Mouse (Mus musculus): ENCODE measurements around the gene Tmem35b. TPM values are rescaled to one million over a fixed set of nuclear protein-coding genes. Genes with fewer than 3 reads are reported as not detected.
A peak's percentile ranks its signal among the peaks of the same experiment; 100 is the strongest.

Gene Tmem35b
- polyA plus RNA-seq, 1 experiment from 2014 or later = 13.6 TPM

DNA sequence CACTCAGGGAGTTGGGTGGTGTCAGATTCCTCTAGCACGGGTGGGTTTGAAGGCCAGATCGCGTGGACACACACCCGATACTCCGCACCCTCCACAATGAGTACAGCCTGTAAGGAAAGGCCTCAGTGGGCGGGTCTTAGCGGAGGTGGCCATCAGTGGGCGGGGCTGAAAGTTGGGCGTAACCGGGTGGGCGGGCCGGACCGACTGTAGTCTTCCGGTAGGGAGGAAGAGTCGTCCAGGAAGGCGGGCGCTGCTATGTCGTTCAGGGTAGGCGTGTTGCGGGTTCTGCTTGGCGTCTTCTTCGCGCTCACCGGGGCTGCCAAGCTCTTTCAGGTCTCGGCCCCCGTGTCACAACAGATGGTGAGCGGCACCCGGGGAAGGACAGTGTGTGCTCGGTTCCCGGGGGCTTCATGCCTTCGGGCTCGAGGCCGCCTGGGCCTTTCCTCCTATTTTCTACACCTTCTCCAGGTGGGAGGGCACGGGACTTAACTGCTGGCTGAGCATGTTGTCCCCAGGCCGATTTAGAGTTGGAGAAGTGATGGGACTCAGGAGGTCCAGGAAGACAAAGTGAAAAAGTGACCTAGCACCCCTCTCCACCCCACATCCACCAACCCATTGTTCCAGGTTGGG, 2.5 kb downstream of the Tmem35b start:
- no peaks in the 10 kb centered on the region; the same call in 1 of the 2 replicates for H3K9me3 ChIP-seq (replicated peaks)
- ATAC-seq = peak; percentile 94
- H3K4me2 ChIP-seq = peak overlapping the region; percentile 74
- peak overlapping the region; percentile 73 for H3K9ac ChIP-seq
- H3K27ac ChIP-seq = no peak overlapping the region
- H3K36me3 ChIP-seq (ENCODE audit: poor library complexity, severe bottlenecking) = peaks cover 16% of the 10 kb centered on the region
- peaks cover 11% of the 10 kb centered on the region for H3K4me1 ChIP-seq
- WGBS = 1% methylated on average over 35 of the region's 35 CpGs
- peak overlapping the region; percentile 57 for H3K4me3 ChIP-seq
- H3K27me3 ChIP-seq = no peaks in the 10 kb centered on the region

- H3K4me2 ChIP-seq = no peak overlapping the region
- no peaks in the 10 kb centered on the region for H3K9me3 ChIP-seq (replicated peaks)
- H3K9ac ChIP-seq = no peak overlapping the region
- no peak for ATAC-seq
- H3K4me1 ChIP-seq = peaks cover 6% of the 10 kb centered on the region; the same call in 1 of the 2 replicates
- 56% methylated on average over 1 of the region's 1 CpGs for WGBS
- no peaks in the 10 kb centered on the region for H3K27me3 ChIP-seq
- H3K27ac ChIP-seq = no peak overlapping the region
- H3K4me3 ChIP-seq = no peak overlapping the region
- no peaks in the 10 kb centered on the region for H3K36me3 ChIP-seq (ENCODE audit: poor library complexity, severe bottlenecking)
These were observed 11.2 kb downstream of the Tmem35b start for GRCm38 (mm10) chr4:127134687-127135086.

DNA sequence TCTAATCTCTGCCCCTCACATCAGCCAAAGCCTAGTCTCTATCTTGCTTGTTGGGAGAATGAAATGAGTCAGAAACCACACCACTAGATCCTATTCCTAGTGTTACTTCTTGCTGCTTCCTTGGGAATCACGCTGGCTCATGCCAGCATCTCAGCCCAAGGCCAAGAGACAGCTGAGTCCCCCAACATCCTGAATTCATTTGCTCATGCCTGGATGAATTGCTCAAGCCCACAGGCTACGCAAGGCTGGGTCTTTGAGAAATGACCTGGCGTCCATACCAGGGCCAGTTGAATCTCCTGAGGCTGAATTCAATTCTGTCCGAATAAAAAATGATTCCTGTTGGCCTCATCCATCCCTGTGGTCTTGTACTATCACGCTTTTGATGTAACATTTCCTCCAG, 14.1 kb downstream of the Tmem35b start:
- Histone ChIP-seq H3K9ac (no peak overlapping the region), H3K27ac (no peak overlapping the region), H3K4me1 (peaks cover 6% of the 10 kb centered on the region; the same call in 1 of the 2 replicates), H3K36me3 (ENCODE audit: poor library complexity, severe bottlenecking) (no peaks in the 10 kb centered on the region), H3K4me3 (no peak overlapping the region), H3K27me3 (no peaks in the 10 kb centered on the region), H3K9me3 (replicated peaks) (no peaks in the 10 kb centered on the region), H3K4me2 (no peak overlapping the region)
- 89% methylated on average over 5 of the region's 5 CpGs for WGBS
- ATAC-seq = no peak

GRCm38 (mm10) chr4:127138486-127138885, 15.0 kb downstream of the Tmem35b start:
- WGBS = 31% methylated on average over 6 of the region's 6 CpGs

GRCm38 (mm10) chr4:127150031-127150430, 26.5 kb downstream of the Tmem35b start:
- 86% methylated on average over 13 of the region's 13 CpGs for WGBS
- Histone ChIP-seq H3K9ac (no peak overlapping the region), H3K4me3 (no peak overlapping the region), H3K9me3 (replicated peaks) (no peaks in the 10 kb centered on the region), H3K4me1 (no peaks in the 10 kb centered on the region), H3K27ac (no peak overlapping the region), H3K27me3 (no peaks in the 10 kb centered on the region), H3K4me2 (no peak overlapping the region), H3K36me3 (ENCODE audit: poor library complexity, severe bottlenecking) (no peaks in the 10 kb centered on the region)
- ATAC-seq = no peak

More at GRCm38 (mm10) chr4:127138486-127138885, 15.0 kb downstream of the Tmem35b start:
- no peaks in the 10 kb centered on the region for H3K36me3 ChIP-seq (ENCODE audit: poor library complexity, severe bottlenecking)
- ATAC-seq = no peak
- H3K9me3 ChIP-seq (replicated peaks) = no peaks in the 10 kb centered on the region
- H3K4me1 ChIP-seq = peaks cover 6% of the 10 kb centered on the region; the same call in 1 of the 2 replicates
- no peak overlapping the region for H3K27ac ChIP-seq
- no peak overlapping the region for H3K9ac ChIP-seq
- H3K4me2 ChIP-seq = no peak overlapping the region
- H3K4me3 ChIP-seq = no peak overlapping the region
- no peaks in the 10 kb centered on the region for H3K27me3 ChIP-seq

GRCm38 (mm10) chr4:127153345-127153744, 29.9 kb downstream of the Tmem35b start:
- Histone ChIP-seq H3K9me3 (replicated peaks) (0 out of 2 replicates have a peak, but pooled peaks cover 3% of the 10 kb centered on the region), H3K27ac (no peak overlapping the region), H3K4me3 (no peak overlapping the region), H3K4me1 (no peaks in the 10 kb centered on the region), H3K4me2 (no peak overlapping the region), H3K36me3 (ENCODE audit: poor library complexity, severe bottlenecking) (no peaks in the 10 kb centered on the region), H3K27me3 (no peaks in the 10 kb centered on the region), H3K9ac (no peak overlapping the region)
- no peak for ATAC-seq
- WGBS = 64% methylated on average over 1 of the region's 1 CpGs

- WGBS = 59% methylated on average over 5 of the region's 5 CpGs
- no peaks in the 10 kb centered on the region for H3K27me3 ChIP-seq
- no peak overlapping the region for H3K27ac ChIP-seq
- H3K4me2 ChIP-seq = no peak overlapping the region
- no peak for ATAC-seq
- no peak overlapping the region for H3K4me3 ChIP-seq
- 0 out of 2 replicates have a peak, but pooled peaks cover 3% of the 10 kb centered on the region for H3K9me3 ChIP-seq (replicated peaks)
- no peak overlapping the region for H3K9ac ChIP-seq
- no peaks in the 10 kb centered on the region for H3K36me3 ChIP-seq (ENCODE audit: poor library complexity, severe bottlenecking)
- no peaks in the 10 kb centered on the region for H3K4me1 ChIP-seq
These were observed 32.3 kb downstream of the Tmem35b start for GRCm38 (mm10) chr4:127155757-127156156.

- no peak overlapping the region for H3K4me3 ChIP-seq
- no peaks in the 10 kb centered on the region for H3K36me3 ChIP-seq (ENCODE audit: poor library complexity, severe bottlenecking)
- WGBS = 86% methylated on average over 4 of the region's 4 CpGs
- ATAC-seq = no peak
- H3K4me1 ChIP-seq = no peaks in the 10 kb centered on the region
- no peak overlapping the region for H3K9ac ChIP-seq
- H3K27me3 ChIP-seq = no peaks in the 10 kb centered on the region
- H3K9me3 ChIP-seq (replicated peaks) = 0 out of 2 replicates have a peak, but pooled peaks cover 3% of the 10 kb centered on the region
- no peak overlapping the region for H3K27ac ChIP-seq
- H3K4me2 ChIP-seq = no peak overlapping the region
These were observed 34.3 kb downstream of the Tmem35b start for GRCm38 (mm10) chr4:127157746-127158145.

DNA sequence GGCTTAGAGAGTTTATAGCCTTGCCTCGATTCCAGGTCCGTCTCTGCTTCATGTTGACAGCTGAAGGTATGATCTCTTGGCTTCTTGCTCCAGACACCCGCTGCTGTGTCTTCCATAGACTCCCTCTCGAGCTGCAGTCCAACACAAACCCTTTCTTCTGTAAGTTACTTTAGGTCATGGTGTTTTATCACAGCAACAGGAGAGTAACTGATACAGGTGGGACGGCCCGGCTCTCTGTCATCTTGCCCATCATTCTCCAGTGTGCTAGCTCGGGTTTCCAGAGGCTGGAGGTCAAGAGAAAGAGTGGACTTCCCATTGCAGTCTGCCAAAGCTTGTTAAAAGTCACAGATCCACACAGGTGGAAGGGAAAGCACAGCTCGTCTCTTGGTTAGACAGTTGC, 40.4 kb downstream of the Tmem35b start:
- Histone ChIP-seq H3K9ac (no peak overlapping the region), H3K4me2 (no peak overlapping the region), H3K9me3 (replicated peaks) (no peaks in the 10 kb centered on the region), H3K4me3 (no peak overlapping the region), H3K27ac (no peak overlapping the region), H3K4me1 (peaks cover 11% of the 10 kb centered on the region), H3K36me3 (ENCODE audit: poor library complexity, severe bottlenecking) (no peaks in the 10 kb centered on the region), H3K27me3 (peaks cover 10% of the 10 kb centered on the region)
- no peak for ATAC-seq
- 69% methylated on average over 8 of the region's 8 CpGs for WGBS

DNA sequence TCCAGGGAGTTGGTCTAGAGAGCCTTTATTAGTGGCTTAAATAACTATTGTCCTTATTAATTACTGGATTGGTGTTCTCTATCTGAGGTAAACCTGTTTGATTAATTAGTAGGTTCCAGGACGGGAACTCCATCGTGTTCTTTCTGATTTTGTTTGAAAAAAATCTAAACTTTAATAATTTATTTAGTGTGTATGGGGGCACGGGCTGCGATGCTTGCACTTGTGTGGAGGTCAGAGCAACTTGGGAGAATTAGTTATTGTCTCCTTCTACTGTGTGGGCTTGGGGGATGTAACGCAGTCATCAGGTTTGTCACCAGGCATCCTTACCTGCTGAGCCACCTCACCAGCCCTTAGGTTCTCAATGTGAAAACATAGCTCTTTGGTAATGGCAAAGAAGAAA, 43.6 kb downstream of the Tmem35b start:
- H3K4me1 ChIP-seq = peaks cover 39% of the 10 kb centered on the region
- no peak for ATAC-seq
- H3K9me3 ChIP-seq (replicated peaks) = no peaks in the 10 kb centered on the region
- H3K9ac ChIP-seq = no peak overlapping the region
- H3K4me3 ChIP-seq = no peak overlapping the region
- WGBS = 72% methylated on average over 5 of the region's 5 CpGs
- H3K27ac ChIP-seq = no peak overlapping the region
- H3K27me3 ChIP-seq = peaks cover 12% of the 10 kb centered on the region
- no peaks in the 10 kb centered on the region for H3K36me3 ChIP-seq (ENCODE audit: poor library complexity, severe bottlenecking)
- no peak overlapping the region for H3K4me2 ChIP-seq

DNA sequence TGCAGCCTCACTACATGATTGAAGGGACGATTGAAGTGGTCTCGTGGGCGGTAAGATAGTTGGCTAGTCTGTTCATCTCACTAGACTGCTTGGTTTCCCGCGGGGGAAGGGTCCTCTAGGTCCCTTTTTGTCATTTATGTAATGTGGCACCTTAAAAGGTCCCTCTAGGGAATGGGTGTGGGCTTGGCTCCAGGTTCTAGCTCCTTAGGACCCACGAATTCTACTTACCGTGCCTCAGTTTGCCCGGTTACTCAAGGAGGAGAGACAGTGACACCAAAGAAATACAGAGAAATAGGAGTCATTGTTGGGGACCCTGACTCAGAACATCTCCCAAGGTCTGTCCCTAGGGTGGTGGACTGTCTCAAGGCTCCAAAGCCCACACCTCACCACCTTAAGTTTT, 44.2 kb downstream of the Tmem35b start:
- H3K36me3 ChIP-seq (ENCODE audit: poor library complexity, severe bottlenecking) = no peaks in the 10 kb centered on the region
- WGBS = 20% methylated on average over 8 of the region's 8 CpGs
- no peaks in the 10 kb centered on the region for H3K9me3 ChIP-seq (replicated peaks)
- no peak for ATAC-seq
- no peak overlapping the region for H3K9ac ChIP-seq
- H3K27ac ChIP-seq = no peak overlapping the region
- peaks cover 18% of the 10 kb centered on the region for H3K27me3 ChIP-seq
- peaks cover 45% of the 10 kb centered on the region for H3K4me1 ChIP-seq
- H3K4me3 ChIP-seq = peak overlapping the region; percentile 78
- peak overlapping the region; percentile 80 for H3K4me2 ChIP-seq

GRCm38 (mm10) chr4:127168211-127168913, 44.9 kb downstream of the Tmem35b start:
- Histone ChIP-seq H3K4me1 (peaks cover 51% of the 10 kb centered on the region), H3K27ac (peak overlapping the region; percentile 57), H3K27me3 (peaks cover 19% of the 10 kb centered on the region), H3K9me3 (replicated peaks) (no peaks in the 10 kb centered on the region), H3K9ac (peak overlapping the region; percentile 91), H3K36me3 (ENCODE audit: poor library complexity, severe bottlenecking) (no peaks in the 10 kb centered on the region), H3K4me3 (peak overlapping the region; percentile 78), H3K4me2 (peak overlapping the region; percentile 80)
- ATAC-seq = peak; percentile 71
- under 1% methylated on average over 38 of the region's 39 CpGs for WGBS

Data from forebrain, embryonic 13.5 days (tissue).